Mouse (Mus musculus): ENCODE measurements around the gene Pip5k1b. TPM values are rescaled to one million over a fixed set of nuclear protein-coding genes. Genes with fewer than 3 reads are reported as not detected.

Pip5k1b gene
- polyA plus RNA-seq, 1 experiment from 2014 or later = 9.3 TPM

- no peak for ATAC-seq (replicated peaks; ENCODE audit: insufficient number of reproducible peaks, insufficient read depth, low FRiP score, low read depth)
- no peaks in the 10 kb centered on the region for H3K27me3 ChIP-seq
- WGBS = 76% methylated on average over 8 of the region's 8 CpGs
- H3K36me3 ChIP-seq = no peaks in the 10 kb centered on the region
- no peaks in the 10 kb centered on the region for H3K9me3 ChIP-seq (replicated peaks)
- no peak overlapping the region for H3K4me2 ChIP-seq
- peaks cover 13% of the 10 kb centered on the region for H3K4me1 ChIP-seq (replicated peaks)
- H3K9ac ChIP-seq = no peak overlapping the region
- H3K27ac ChIP-seq = no peak overlapping the region
- no peak overlapping the region for H3K4me3 ChIP-seq
These were observed 69.0 kb downstream of the Pip5k1b start for GRCm38 (mm10) chr19:24486433-24487296.

- Histone ChIP-seq H3K27ac (no peak overlapping the region), H3K4me3 (no peak overlapping the region), H3K9ac (no peak overlapping the region), H3K4me2 (no peak overlapping the region), H3K36me3 (no peaks in the 10 kb centered on the region), H3K9me3 (replicated peaks) (no peaks in the 10 kb centered on the region), H3K4me1 (replicated peaks) (peaks cover 9% of the 10 kb centered on the region), H3K27me3 (no peaks in the 10 kb centered on the region)
- 71% methylated on average over 4 of the region's 4 CpGs for WGBS
- no peak for ATAC-seq (replicated peaks; ENCODE audit: insufficient number of reproducible peaks, insufficient read depth, low FRiP score, low read depth)
These were observed 71.0 kb downstream of the Pip5k1b start for GRCm38 (mm10) chr19:24484612-24485194.

- Histone ChIP-seq H3K9me3 (replicated peaks) (no peaks in the 10 kb centered on the region), H3K4me3 (no peak overlapping the region), H3K36me3 (no peaks in the 10 kb centered on the region), H3K9ac (no peak overlapping the region), H3K4me1 (replicated peaks) (peaks cover 7% of the 10 kb centered on the region), H3K27me3 (no peaks in the 10 kb centered on the region), H3K27ac (no peak overlapping the region), H3K4me2 (no peak overlapping the region)
- 52% methylated on average over 2 of the region's 2 CpGs for WGBS
- no peak for ATAC-seq (replicated peaks; ENCODE audit: insufficient number of reproducible peaks, insufficient read depth, low FRiP score, low read depth)
These were observed 74.8 kb downstream of the Pip5k1b start for GRCm38 (mm10) chr19:24480916-24481315.

GRCm38 (mm10) chr19:24476929-24477882 is 78.5 kb downstream of the Pip5k1b start, which contains the start of gene Fam122a:
Fam122a (minus strand) TSS chr19:24477356.
- H3K4me2 ChIP-seq = peak within 1 kb of the TSS; percentile 89
- ATAC-seq (replicated peaks; ENCODE audit: insufficient number of reproducible peaks, insufficient read depth, low FRiP score, low read depth) = peak; percentile 98
- under 1% methylated on average over 86 of the region's 92 CpGs for WGBS
- H3K9me3 ChIP-seq (replicated peaks) = no peaks in the 10 kb centered on the region
- H3K36me3 ChIP-seq = no peaks in the 10 kb centered on the region
- peak within 1 kb of the TSS; percentile 97 for H3K27ac ChIP-seq
- H3K4me1 ChIP-seq (replicated peaks) = peaks cover 17% of the 10 kb centered on the region
- peak within 1 kb of the TSS; percentile 93 for H3K9ac ChIP-seq
- H3K27me3 ChIP-seq = no peaks in the 10 kb centered on the region
- peak within 1 kb of the TSS; percentile 84 for H3K4me3 ChIP-seq

- Histone ChIP-seq H3K27me3 (no peaks in the 10 kb centered on the region), H3K4me3 (peak overlapping the region; percentile 84), H3K9me3 (replicated peaks) (no peaks in the 10 kb centered on the region), H3K9ac (peak overlapping the region; percentile 93), H3K27ac (peak overlapping the region; percentile 97), H3K4me2 (peak overlapping the region; percentile 89), H3K36me3 (no peaks in the 10 kb centered on the region), H3K4me1 (replicated peaks) (peaks cover 17% of the 10 kb centered on the region)
- WGBS = 0% methylated on average over 11 of the region's 11 CpGs
- no peak for ATAC-seq (replicated peaks; ENCODE audit: insufficient number of reproducible peaks, insufficient read depth, low FRiP score, low read depth)
These were observed 79.2 kb downstream of the Pip5k1b start for GRCm38 (mm10) chr19:24476461-24476860.

- no peak for ATAC-seq (replicated peaks; ENCODE audit: insufficient number of reproducible peaks, insufficient read depth, low FRiP score, low read depth)
- peaks cover 17% of the 10 kb centered on the region for H3K4me1 ChIP-seq (replicated peaks)
- H3K27me3 ChIP-seq = no peaks in the 10 kb centered on the region
- no peaks in the 10 kb centered on the region for H3K36me3 ChIP-seq
- WGBS = 38% methylated on average over 6 of the region's 6 CpGs
- no peaks in the 10 kb centered on the region for H3K9me3 ChIP-seq (replicated peaks)
- H3K4me2 ChIP-seq = peak overlapping the region; percentile 46
- H3K4me3 ChIP-seq = peak overlapping the region; percentile 15
- no peak overlapping the region; the same call in 1 of the 2 replicates for H3K9ac ChIP-seq
- peak overlapping the region; percentile 1; the same call in 1 of the 2 replicates for H3K27ac ChIP-seq
These were observed 80.4 kb downstream of the Pip5k1b start for GRCm38 (mm10) chr19:24475281-24475680.

- H3K4me2 ChIP-seq = no peak overlapping the region
- H3K27ac ChIP-seq = no peak overlapping the region
- H3K4me3 ChIP-seq = no peak overlapping the region
- no peaks in the 10 kb centered on the region for H3K36me3 ChIP-seq
- H3K27me3 ChIP-seq = no peaks in the 10 kb centered on the region
- peaks cover 16% of the 10 kb centered on the region for H3K4me1 ChIP-seq (replicated peaks)
- no peaks in the 10 kb centered on the region for H3K9me3 ChIP-seq (replicated peaks)
- H3K9ac ChIP-seq = no peak overlapping the region
- WGBS = 89% methylated on average over 5 of the region's 5 CpGs
- ATAC-seq (replicated peaks; ENCODE audit: insufficient number of reproducible peaks, insufficient read depth, low FRiP score, low read depth) = no peak
These were observed 83.2 kb downstream of the Pip5k1b start for GRCm38 (mm10) chr19:24472512-24472911.

GRCm38 (mm10) chr19:24471538-24471937 is 84.1 kb downstream of the Pip5k1b start:
- no peak for ATAC-seq (replicated peaks; ENCODE audit: insufficient number of reproducible peaks, insufficient read depth, low FRiP score, low read depth)
- WGBS = 86% methylated on average over 6 of the region's 6 CpGs
- H3K27me3 ChIP-seq = no peaks in the 10 kb centered on the region
- no peaks in the 10 kb centered on the region for H3K9me3 ChIP-seq (replicated peaks)
- H3K4me1 ChIP-seq (replicated peaks) = peaks cover 16% of the 10 kb centered on the region
- no peak overlapping the region for H3K27ac ChIP-seq
- no peaks in the 10 kb centered on the region for H3K36me3 ChIP-seq
- no peak overlapping the region for H3K4me3 ChIP-seq
- H3K4me2 ChIP-seq = no peak overlapping the region
- no peak overlapping the region for H3K9ac ChIP-seq

- H3K4me1 ChIP-seq (replicated peaks) = peaks cover 7% of the 10 kb centered on the region
- no peaks in the 10 kb centered on the region for H3K9me3 ChIP-seq (replicated peaks)
- peak overlapping the region; percentile 1; the same call in 1 of the 2 replicates for H3K4me2 ChIP-seq
- WGBS = 22% methylated on average over 4 of the region's 4 CpGs
- H3K27ac ChIP-seq = 0 out of 2 replicates have a peak overlapping the region, but pooled peaks have one; percentile 18
- no peak overlapping the region for H3K9ac ChIP-seq
- H3K36me3 ChIP-seq = no peaks in the 10 kb centered on the region
- H3K27me3 ChIP-seq = no peaks in the 10 kb centered on the region
- no peak for ATAC-seq (replicated peaks; ENCODE audit: insufficient number of reproducible peaks, insufficient read depth, low FRiP score, low read depth)
- H3K4me3 ChIP-seq = no peak overlapping the region
These were observed 86.5 kb downstream of the Pip5k1b start for GRCm38 (mm10) chr19:24469216-24469615.

GRCm38 (mm10) chr19:24468616-24469015 is 87.1 kb downstream of the Pip5k1b start:
- Histone ChIP-seq H3K4me3 (no peak overlapping the region), H3K4me2 (no peak overlapping the region), H3K27ac (0 out of 2 replicates have a peak overlapping the region, but pooled peaks have one; percentile 18), H3K9ac (no peak overlapping the region), H3K4me1 (replicated peaks) (peaks cover 7% of the 10 kb centered on the region), H3K27me3 (no peaks in the 10 kb centered on the region), H3K36me3 (no peaks in the 10 kb centered on the region), H3K9me3 (replicated peaks) (no peaks in the 10 kb centered on the region)
- WGBS = 47% methylated on average over 3 of the region's 3 CpGs
- ATAC-seq (replicated peaks; ENCODE audit: insufficient number of reproducible peaks, insufficient read depth, low FRiP score, low read depth) = no peak

GRCm38 (mm10) chr19:24463011-24463410 is 92.7 kb downstream of the Pip5k1b start:
- Histone ChIP-seq H3K4me1 (replicated peaks) (peaks cover 1% of the 10 kb centered on the region), H3K36me3 (no peaks in the 10 kb centered on the region), H3K9me3 (replicated peaks) (no peaks in the 10 kb centered on the region), H3K4me3 (no peak overlapping the region), H3K9ac (no peak overlapping the region), H3K27ac (no peak overlapping the region), H3K4me2 (no peak overlapping the region), H3K27me3 (no peaks in the 10 kb centered on the region)
- WGBS = 79% methylated on average over 3 of the region's 3 CpGs
- ATAC-seq (replicated peaks; ENCODE audit: insufficient number of reproducible peaks, insufficient read depth, low FRiP score, low read depth) = no peak

Data from heart, embryonic 15.5 days (tissue).